Mouse (Mus musculus): ENCODE data around the gene Cd34.

- TF ChIP-seq CTCF (IDR thresholded peaks at IDR 0.05; ENCODE audit: low read depth), result no peak
- no peak for TF ChIP-seq EP300 (IDR thresholded peaks at IDR 0.05; ENCODE audit: low read depth)
Measured at GRCm38 (mm10) chr1:194935351-194935750, 3.3 kb upstream of the Cd34 start.

All from liver, postnatal 0 days (tissue).